Mouse (Mus musculus) adrenal gland, postnatal 10 days (tissue): ENCODE measurements around the gene Lsm5. TPM values are rescaled to one million over a fixed set of nuclear protein-coding genes. Genes with fewer than 3 reads are reported as not detected.

Source experiments
- DNase-seq: peaks from one replicate; pipeline ENCODE4 v3.0.0; 2021; ENCODE audit warnings: mixed read lengths
- long read RNA-seq, 2 experiments: library from polyadenylated mRNA; stranded (forward); transcript quantifications; one replicate each; pipeline ENCODE4 v2.0.0; 2021
- total RNA-seq, 2 experiments: library from RNA; stranded (reverse); gene quantifications; 2 replicates each; pipeline ENCODE4 v1.2.3; 2021

The Lsm5 gene
- total RNA-seq, result 10 to 100 TPM; 36.3 to 43.7 TPM
- long read RNA-seq, experiment 1, transcript Lsm5-201 (5 exons, 494 nt), result major isoform, 25 of 28 reads
- long read RNA-seq, experiment 1, partial matches to known transcripts, result 2 of 28 reads
- long read RNA-seq, experiment 1, other reads (novel, unspliced or antisense), result 1 of 28 reads
- long read RNA-seq, experiment 2, transcript Lsm5-201 (5 exons, 494 nt), result major isoform, 18 of 19 reads
- long read RNA-seq, experiment 2, partial matches to known transcripts, result 1 of 19 reads
- long read RNA-seq, experiment 2, other reads (novel, unspliced or antisense), result 0 of 19 reads

DNA sequence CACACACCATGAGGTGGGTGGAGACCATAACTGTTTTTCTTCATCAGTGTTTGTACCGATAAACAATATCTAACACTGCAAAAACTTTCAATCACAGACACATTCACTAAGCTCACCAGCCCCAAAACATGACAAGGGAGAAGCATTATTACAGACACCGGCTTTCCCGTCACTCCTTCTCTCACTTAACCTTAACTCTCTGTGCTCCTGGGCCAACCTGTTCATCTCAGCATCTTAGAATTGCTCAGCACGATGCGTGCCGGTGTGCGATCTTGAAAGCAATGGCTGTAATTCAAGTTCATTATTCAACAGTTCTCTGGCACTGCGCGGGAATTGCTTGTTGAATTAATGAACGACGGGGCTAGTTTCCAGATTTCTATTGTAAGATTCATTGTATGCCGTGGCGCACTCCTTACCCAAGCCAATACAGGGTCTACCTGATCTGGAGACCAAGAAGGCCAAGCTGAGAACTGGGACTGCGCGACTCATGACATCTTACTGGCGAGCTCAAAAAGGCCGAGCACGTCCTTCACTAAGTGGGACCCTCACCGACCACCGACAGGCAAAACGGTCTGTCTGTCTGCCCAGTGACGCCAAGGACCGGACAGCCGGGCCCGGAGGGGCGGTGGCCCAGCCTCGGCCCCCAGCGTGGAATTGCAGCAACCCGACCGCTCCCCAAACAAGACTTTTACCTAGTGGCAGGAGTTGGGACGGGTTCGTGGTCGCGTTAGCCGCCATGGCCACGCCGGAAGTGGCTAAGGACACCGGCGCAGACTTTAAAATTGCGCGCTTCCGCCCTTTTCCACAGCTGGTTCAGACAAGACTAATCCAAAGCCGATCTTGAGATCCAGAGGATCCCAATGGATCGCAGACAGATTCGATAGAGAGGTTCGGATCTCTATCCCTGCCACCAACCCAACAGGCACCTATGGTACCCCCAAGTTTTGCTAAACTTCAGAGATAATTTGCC lies at the start of gene Lsm5:
Gene Lsm5, minus strand, starts transcription at position 780 of the 970 bp plus-strand sequence.
- peak; percentile 90 for DNase-seq

DNA sequence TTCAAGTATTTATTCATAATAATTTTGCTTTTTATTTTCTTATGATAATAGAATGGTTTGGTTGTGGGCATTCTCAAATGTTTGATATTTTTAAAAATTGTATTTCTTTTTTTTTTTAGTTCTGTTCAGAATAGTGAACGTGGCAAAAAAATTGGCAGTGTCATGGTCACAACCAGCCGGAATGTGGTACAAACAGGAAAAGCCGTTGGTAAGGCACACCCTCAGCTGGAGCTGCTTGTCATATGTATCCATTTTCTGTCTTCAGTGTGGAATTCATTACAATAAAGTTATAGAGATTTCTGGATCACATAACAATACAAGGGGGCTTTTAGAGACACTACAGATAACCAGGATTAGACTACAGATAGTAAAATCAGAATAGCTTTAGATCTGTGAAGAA lies 49.2 kb upstream of the Lsm5 start:
- no peak for DNase-seq

DNA sequence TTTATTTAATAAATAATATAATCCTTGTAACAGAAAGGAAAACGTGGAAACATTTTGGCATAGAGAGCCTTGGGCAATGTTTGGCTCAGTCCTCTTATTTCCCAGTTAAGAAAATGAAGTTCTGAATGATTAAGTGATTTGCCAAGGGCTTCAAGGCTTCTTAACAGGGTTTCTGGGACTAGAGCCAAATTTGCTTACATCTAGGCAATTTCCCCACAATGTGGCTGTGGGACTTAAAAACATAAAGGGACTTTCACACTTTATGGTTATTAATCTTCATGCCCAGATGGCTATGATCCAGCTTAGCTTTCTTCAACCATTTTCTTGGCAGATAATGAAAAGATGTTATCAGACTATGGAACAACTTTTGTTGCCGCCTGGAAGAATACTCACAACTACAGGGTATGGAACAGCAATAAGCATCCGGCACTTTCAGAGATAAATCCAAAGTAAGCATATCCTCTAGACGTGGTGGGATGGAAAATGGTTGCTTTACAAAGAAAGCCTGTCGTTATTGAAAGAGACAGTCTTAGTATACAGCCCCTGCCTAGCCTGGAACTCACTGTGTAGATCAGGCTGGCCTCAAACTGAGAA lies 41.5 kb upstream of the Lsm5 start:
- peak; percentile 14 for DNase-seq

DNA sequence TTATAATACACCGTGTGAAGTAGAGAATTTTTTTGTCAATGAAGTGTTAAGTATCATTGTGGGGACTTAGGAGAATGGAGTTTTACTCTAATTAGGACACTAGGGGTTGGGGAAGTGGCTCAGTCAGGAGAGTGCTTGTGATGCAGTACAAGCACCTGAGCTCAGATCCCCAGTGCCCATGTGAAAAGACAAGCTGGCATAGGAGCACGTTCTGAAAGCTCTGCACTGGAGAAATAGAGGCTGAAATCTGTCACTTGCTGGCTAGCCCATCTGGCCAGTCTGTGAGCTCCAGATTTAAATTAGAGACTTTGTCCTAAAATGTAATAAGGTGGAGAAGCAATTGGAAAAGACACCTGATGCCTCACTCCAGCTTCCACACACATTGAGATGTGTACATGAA lies 28.0 kb upstream of the Lsm5 start:
- no peak for DNase-seq

DNA sequence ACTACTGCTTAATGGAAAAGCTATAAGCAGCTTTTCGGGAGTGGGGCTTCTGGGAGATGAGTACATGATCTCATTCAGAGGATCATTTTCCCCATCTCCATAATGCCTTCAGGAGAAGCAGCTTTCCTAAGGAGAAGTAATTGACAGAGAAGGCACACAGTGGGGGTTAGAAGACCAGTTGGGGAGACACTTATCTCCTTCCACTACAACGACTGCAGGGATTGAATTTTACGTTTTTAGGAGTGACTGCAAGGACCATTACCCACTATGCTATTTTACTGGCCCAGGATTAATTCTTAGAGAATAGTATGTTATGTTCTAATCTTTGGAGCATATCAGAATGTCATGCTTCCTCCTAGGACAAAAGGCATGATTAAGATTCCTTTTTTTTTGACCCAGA lies 16.4 kb upstream of the Lsm5 start:
- no peak for DNase-seq

DNA sequence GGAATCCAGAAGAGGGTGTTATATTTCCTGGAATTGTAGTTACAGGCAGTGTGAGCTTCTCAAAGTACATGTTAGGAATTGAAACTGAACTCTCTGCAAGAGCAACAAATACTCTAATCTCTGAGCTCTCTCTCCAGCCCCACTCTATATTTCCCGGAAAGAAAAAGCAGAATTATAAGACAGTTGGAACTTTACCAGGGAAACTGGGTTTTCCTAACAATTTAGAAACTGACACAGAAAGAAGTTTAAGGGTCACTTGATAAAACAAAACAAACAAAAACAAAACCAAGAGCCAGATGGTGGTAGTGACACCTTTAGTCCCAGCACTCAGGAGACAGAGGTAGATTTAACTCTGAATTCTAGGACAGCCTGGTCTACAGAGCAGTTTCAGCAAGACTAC lies 14.6 kb upstream of the Lsm5 start:
- no peak for DNase-seq

DNA sequence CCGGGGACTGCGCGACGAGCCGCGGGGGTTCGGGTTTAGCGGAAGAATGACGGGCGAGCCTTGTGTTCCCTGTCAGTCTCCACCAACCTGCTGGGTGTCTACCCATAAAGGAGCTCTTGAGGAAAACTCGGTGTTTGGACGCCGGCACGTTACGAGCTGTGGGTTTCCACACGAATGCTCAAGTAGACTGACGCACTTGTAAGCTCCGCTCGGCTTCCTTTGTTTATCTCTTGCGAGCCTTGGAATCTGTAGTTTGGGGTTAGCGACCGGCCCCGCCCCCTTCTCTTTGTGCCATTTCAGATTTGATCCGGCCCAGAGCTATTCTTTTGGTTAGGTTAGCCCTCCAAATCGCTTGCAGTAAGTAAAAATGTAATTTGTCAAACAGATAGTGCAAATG lies 10.8 kb upstream of the Lsm5 start:
- peak; percentile 55 for DNase-seq

DNA sequence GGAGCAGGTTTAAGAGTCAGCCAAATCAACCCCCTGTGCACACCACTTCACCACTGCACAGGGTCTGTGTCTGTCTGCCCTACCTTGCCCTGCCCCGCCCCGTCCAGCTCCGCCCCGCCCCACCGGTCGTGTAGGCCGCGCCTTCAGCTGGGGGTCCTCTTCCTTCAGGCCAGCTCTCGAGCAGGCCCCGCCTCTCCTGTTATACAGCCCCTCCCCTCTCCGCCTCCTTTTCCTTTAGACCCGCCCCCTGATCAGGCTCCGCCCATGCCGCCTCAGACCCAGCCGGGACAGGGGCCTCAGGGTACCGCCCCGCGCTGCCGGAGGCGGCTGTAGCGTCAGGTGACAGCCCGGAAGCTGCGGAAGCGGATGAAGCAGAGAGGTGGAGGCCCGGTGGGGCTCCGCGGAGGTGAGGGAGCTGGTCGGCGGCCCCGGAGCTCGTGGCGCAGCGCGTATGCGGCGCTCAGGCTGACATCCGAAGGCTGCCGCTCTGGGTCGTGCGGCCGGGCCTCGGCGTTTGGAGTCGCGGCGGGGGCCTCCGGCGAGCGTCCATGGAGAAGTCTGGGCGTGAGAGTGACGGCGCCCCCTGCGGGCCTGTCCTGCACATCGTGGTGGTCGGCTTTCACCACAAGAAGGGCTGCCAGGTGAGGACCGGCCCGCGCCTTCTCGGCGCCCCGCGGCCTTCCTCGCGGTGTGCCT lies 10.2 kb upstream of the Lsm5 start, which contains the start of gene Avl9:
Gene Avl9, plus strand, starts transcription at position 326 of the 696 bp plus-strand sequence.
- DNase-seq, result peak; percentile 99

DNA sequence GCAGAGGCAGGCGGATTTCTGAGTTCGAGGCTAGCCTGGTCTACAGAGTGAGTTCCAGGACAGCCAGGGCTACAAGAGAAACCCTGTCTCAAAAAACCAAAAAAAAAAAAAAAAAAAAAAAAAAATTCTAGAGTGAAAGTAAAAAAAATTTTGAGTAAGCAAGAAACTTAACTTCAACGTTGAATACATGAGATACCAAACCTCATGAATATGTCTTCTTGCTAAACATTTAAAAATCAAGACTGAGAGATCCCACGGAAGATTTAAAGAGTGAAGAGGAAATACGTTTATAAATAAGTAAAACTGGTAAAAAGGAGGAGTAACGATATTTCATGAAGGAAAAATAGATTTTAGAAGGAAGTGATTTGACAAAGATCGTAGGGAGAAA lies 9.7 kb upstream of the Lsm5 start:
- no peak for DNase-seq

DNA sequence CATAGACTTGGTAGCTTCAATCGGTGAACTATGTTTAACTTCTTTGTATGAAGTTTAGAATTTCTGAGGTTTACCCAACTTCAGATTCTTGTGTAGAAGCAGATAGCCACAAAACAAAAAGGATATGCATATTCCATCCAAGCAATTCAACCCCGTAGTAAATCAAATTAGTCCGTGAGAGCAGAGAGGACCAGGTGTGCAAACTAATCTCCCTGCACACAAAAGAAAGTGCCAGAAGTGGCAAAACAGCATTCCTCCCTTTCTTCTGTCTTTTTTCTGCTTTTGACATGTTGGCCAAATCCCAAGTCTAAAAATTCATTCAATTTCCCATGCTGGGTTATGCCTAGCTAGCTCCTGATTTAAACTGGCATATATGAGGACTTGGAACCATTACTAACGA lies 12.1 kb downstream of the Lsm5 start:
- no peak for DNase-seq

DNA sequence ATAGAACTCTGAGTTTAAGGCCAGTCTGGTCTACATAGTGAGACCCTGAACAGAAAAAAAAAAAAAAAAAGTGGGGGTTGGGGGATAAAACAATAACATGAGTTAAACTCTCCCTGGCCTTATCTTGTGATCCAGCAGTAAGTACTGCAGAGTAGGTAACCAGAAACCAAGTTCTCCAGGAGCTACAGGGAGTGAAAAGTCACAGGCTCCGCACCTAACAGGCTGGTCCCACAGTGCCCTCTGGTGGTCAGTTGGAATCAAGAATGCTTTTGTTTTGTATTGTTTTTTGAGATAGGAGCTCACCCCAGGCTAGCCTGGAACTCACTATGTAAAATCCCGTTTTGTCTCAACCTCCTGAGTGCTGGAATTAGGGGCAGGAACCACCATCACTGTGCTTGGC lies 13.3 kb downstream of the Lsm5 start:
- DNase-seq, result peak; percentile 81

DNA sequence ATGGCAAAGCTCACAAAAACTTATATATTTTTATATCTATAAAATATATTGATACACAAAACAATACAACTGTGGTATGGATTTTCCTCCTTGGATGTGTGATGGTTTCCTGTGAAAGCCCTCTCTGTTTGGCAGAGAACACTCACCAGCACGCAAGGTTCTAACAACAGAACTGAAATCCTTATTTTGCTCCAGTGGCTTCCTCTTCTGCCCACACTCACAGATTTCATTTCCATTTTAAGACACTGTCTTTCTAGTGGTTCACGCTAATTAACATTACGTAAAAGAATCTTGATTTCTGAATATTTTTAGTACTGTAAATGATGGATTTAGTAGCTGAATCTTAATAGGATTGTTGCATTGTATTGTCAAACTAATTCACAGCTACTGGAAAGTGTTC lies 16.3 kb downstream of the Lsm5 start:
- DNase-seq, result no peak

DNA sequence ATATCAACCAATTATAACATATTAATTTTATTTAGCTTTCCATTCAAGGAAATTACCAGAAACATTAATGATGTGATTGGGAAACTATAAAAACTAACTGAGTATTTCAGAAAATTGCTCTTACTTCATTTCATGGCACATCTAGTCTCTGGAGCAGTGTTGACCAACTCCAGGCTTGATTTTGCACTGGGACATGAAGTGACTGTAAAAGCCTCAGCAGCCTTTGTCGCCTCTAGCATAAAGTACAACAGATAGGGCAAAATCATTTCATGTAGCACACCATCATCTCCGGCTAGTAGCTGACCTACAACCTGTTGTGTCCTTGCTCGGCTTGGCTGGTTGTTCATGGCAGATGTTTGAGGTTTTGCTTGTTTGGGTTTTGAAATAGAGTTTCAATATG lies 40.1 kb downstream of the Lsm5 start:
- DNase-seq, result no peak

DNA sequence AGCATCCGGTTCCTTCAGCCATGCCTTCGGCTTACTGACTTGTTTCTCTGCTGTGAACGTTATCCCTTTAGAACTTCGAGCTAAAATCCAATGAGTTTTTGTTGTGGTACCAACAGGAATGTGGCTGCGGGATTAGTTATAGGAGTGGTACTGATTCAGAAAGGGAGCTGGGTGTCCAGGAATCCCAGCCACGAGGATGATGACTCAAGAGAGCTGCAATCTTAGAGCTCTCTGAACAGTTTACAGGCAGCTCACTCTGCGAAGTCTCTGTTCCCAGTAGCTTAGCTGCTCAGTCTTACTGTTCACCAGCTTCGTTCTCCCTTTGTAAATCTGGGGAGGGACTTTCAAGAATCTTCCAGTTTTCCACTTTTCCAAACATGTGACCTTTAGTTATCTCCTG lies 49.1 kb downstream of the Lsm5 start:
- DNase-seq, result no peak

DNA sequence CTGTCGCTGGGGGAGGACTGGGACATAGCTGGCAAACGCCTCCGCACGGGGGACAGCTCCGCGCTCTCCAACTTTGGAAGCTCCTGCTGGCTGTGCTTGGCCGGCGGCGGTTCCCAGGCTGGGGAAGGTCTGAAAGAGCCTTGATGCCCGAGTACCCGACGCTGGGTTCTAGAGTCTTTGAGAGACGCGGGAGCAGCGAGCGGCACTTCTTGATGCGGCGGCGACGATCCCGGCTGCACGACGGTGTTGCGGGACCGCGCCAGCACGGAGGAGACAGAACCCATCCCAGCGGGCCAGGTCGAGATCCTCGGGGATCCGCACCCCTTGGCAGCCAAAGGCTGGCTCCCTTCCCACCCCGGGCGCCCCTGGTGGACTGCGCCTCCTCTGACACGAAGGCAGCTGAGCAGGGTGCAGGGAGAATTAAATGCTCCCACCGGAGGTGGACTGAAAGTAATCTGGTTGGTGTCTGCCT lies 52.4 kb downstream of the Lsm5 start:
- peak; percentile 20 for DNase-seq

Other genes starting within 250 kb of the Lsm5 start
- gene Pde1c, start 135.6 kb downstream of the Lsm5 start, total RNA-seq, result under 1 TPM; 0.42 to 0.61 TPM
- gene Avl9, start 10.2 kb upstream of the Lsm5 start, total RNA-seq, result 10 to 100 TPM; 18.8 to 21.0 TPM
- 10 to 100 TPM; 36.2 to 36.7 TPM for gene Kbtbd2, start 93.1 kb upstream of the Lsm5 start, total RNA-seq
- gene Fkbp9, start 127.3 kb upstream of the Lsm5 start, total RNA-seq, result 10 to 100 TPM; 92.6 to 92.7 TPM
- gene Nt5c3, start 219.2 kb upstream of the Lsm5 start, total RNA-seq, result 10 to 100 TPM; 24.8 to 29.0 TPM
- under 1 TPM; 0.30 to 0.36 TPM for gene Vmn1r4, start 219.3 kb upstream of the Lsm5 start, total RNA-seq